Mouse (Mus musculus): Measurements from ENCODE around the gene Serpinb1c.

- TF ChIP-seq CTCF (conservative IDR thresholded peaks at IDR 0.05; ENCODE audit: low read length) (no peak), POU5F1 (IDR thresholded peaks at IDR 0.05; ENCODE audit: borderline replicate concordance, low read length) (no peak), NANOG (IDR thresholded peaks at IDR 0.05; ENCODE audit: borderline replicate concordance, low read length) (no peak)
Measured at GRCm38 (mm10) chr13:32839314-32839713, 58.7 kb downstream of the Serpinb1c start.
